Mouse (Mus musculus) kidney, embryonic 14.5 days (tissue): ENCODE measurements around the gene Tmem220. TPM values are rescaled to one million over a fixed set of nuclear protein-coding genes. Genes with fewer than 3 reads are reported as not detected.

Source experiments
- ATAC-seq: fragments of 200-750 bp; cut with Nextera tagmentation; 2 replicates; pipeline ENCODE4 v1.8.0; 2017; ENCODE audit warnings: moderate number of reproducible peaks, mild to moderate bottlenecking, moderate TSS enrichment, moderate library complexity; ENCODE audit not compliant: low FRiP score, low TSS enrichment
- H3K27ac ChIP-seq: fragments of 300-500 bp; sonication (generic); 2 replicates; pipeline ENCODE4 v1.5.1; 2014; ENCODE audit warnings: low read depth, mild to moderate bottlenecking, low read length, moderate library complexity, mixed read lengths
- H3K27me3 ChIP-seq: fragments of 300-500 bp; sonication (generic); 2 replicates; pipeline ENCODE4 v1.6.1; 2014; ENCODE audit warnings: mild to moderate bottlenecking, low read length; ENCODE audit not compliant: control insufficient read depth, insufficient read depth
- H3K36me3 ChIP-seq: fragments of 300-500 bp; sonication (generic); 2 replicates; pipeline ENCODE4 v1.6.1; 2014; ENCODE audit warnings: low read length, mixed read lengths; ENCODE audit not compliant: control insufficient read depth, insufficient read depth
- H3K4me1 ChIP-seq: fragments of 300-500 bp; sonication (generic); 2 replicates; pipeline ENCODE4 v1.6.1; 2014; ENCODE audit warnings: low read length, mixed read lengths; ENCODE audit not compliant: control insufficient read depth, insufficient read depth
- H3K4me2 ChIP-seq: fragments of 300-500 bp; sonication (generic); replicated peaks from 2 replicates; pipeline ENCODE4 v1.6.1; 2014; ENCODE audit warnings: low read depth, mild to moderate bottlenecking, low read length
- H3K4me3 ChIP-seq: fragments of 300-500 bp; sonication (generic); 2 replicates; pipeline ENCODE4 v1.5.1; 2014; ENCODE audit warnings: mild to moderate bottlenecking, low read length
- H3K9ac ChIP-seq: fragments of 300-500 bp; sonication (generic); 2 replicates; pipeline ENCODE4 v1.6.1; 2014; ENCODE audit warnings: low read depth, mild to moderate bottlenecking, low read length, moderate library complexity
- H3K9me3 ChIP-seq: fragments of 300-500 bp; sonication (generic); 2 replicates; pipeline ENCODE4 v1.6.1; 2016; ENCODE audit warnings: low read length; ENCODE audit not compliant: control insufficient read depth
- WGBS: fragments of 180-500 bp; shearing (Covaris S2); extraction: QIAGEN DNeasy Blood & Tissue Kit; methylation state at CpG from one replicate; pipeline ENCODE4 v1.1.7; 2014; 5-methylcytosine and 5-hydroxymethylcytosine counted together
- polyA plus RNA-seq: library from polyadenylated mRNA; unstranded; fragments of >200 nt; fragmentation: Nextera tagmentation; extraction: Ambion mirVana; gene quantifications from 2 replicates; pipeline ENCODE4 v1.2.1, GENCODE M21; 2014

Tmem220 gene
- polyA plus RNA-seq, 1 experiment from 2014 or later: 1.7 TPM

GRCm38 (mm10) chr11:67067741-67068140 is 42.8 kb downstream of the Tmem220 start:
- no peak overlapping the region for H3K4me3 ChIP-seq
- 89% methylated on average over 3 of the region's 3 CpGs for WGBS
- no peak for ATAC-seq

GRCm38 (mm10) chr11:67072615-67073130 is 47.7 kb downstream of the Tmem220 start:
- Histone ChIP-seq H3K9me3 (no peaks in the 10 kb centered on the region), H3K4me2 (no peak overlapping the region), H3K27me3 (no peaks in the 10 kb centered on the region), H3K4me3 (no peak overlapping the region), H3K4me1 (no peaks in the 10 kb centered on the region), H3K27ac (no peak overlapping the region), H3K36me3 (no peaks in the 10 kb centered on the region), H3K9ac (no peak overlapping the region)
- 66% methylated on average over 15 of the region's 15 CpGs for WGBS
- ATAC-seq: no peak

More at GRCm38 (mm10) chr11:67067741-67068140, 42.8 kb downstream of the Tmem220 start:
- Histone ChIP-seq H3K27me3 (no peaks in the 10 kb centered on the region), H3K27ac (no peak overlapping the region), H3K36me3 (peaks cover 37% of the 10 kb centered on the region), H3K4me1 (no peaks in the 10 kb centered on the region), H3K9me3 (no peaks in the 10 kb centered on the region), H3K9ac (no peak overlapping the region), H3K4me2 (no peak overlapping the region)

GRCm38 (mm10) chr11:67075036-67075435 is 50.1 kb downstream of the Tmem220 start:
- ATAC-seq: 0 out of 2 replicates have a peak, but pooled peaks have one; percentile 52
- no peak overlapping the region for H3K27ac ChIP-seq
- H3K9ac ChIP-seq: no peak overlapping the region
- no peaks in the 10 kb centered on the region for H3K4me1 ChIP-seq
- H3K36me3 ChIP-seq: no peaks in the 10 kb centered on the region
- no peak overlapping the region for H3K4me3 ChIP-seq
- no peaks in the 10 kb centered on the region for H3K27me3 ChIP-seq
- H3K4me2 ChIP-seq: no peak overlapping the region
- WGBS: 39% methylated on average over 3 of the region's 3 CpGs
- no peaks in the 10 kb centered on the region for H3K9me3 ChIP-seq

- Histone ChIP-seq H3K4me3 (no peak overlapping the region), H3K9ac (no peak overlapping the region), H3K4me1 (no peaks in the 10 kb centered on the region), H3K9me3 (no peaks in the 10 kb centered on the region), H3K27me3 (no peaks in the 10 kb centered on the region), H3K4me2 (no peak overlapping the region), H3K27ac (no peak overlapping the region), H3K36me3 (no peaks in the 10 kb centered on the region)
- ATAC-seq: no peak
- WGBS: 88% methylated on average over 5 of the region's 5 CpGs
These were observed 51.8 kb downstream of the Tmem220 start for GRCm38 (mm10) chr11:67076781-67077180.

GRCm38 (mm10) chr11:67077435-67077834 is 52.5 kb downstream of the Tmem220 start:
- no peak for ATAC-seq
- 62% methylated on average over 3 of the region's 3 CpGs for WGBS
- H3K9ac ChIP-seq: no peak overlapping the region
- no peaks in the 10 kb centered on the region for H3K27me3 ChIP-seq
- H3K36me3 ChIP-seq: no peaks in the 10 kb centered on the region
- no peak overlapping the region for H3K4me3 ChIP-seq
- no peaks in the 10 kb centered on the region for H3K9me3 ChIP-seq
- no peak overlapping the region for H3K4me2 ChIP-seq
- no peak overlapping the region for H3K27ac ChIP-seq
- no peaks in the 10 kb centered on the region for H3K4me1 ChIP-seq

- Histone ChIP-seq H3K36me3 (no peaks in the 10 kb centered on the region), H3K4me1 (no peaks in the 10 kb centered on the region), H3K27me3 (no peaks in the 10 kb centered on the region), H3K4me2 (no peak within 1 kb of the TSS), H3K27ac (no peak within 1 kb of the TSS), H3K9ac (no peak within 1 kb of the TSS), H3K4me3 (no peak within 1 kb of the TSS), H3K9me3 (no peaks in the 10 kb centered on the region)
- WGBS: 90% methylated on average over 5 of the region's 5 CpGs
- ATAC-seq: no peak
These were observed 53.0 kb downstream of the Tmem220 start, which contains the start of gene Myh3 for GRCm38 (mm10) chr11:67078000-67078399. Gene Myh3 (plus strand): TSS chr11:67078300.

GRCm38 (mm10) chr11:67078888-67079287 is 53.9 kb downstream of the Tmem220 start:
- H3K4me3 ChIP-seq: no peak overlapping the region
- H3K4me2 ChIP-seq: no peak overlapping the region
- no peaks in the 10 kb centered on the region for H3K4me1 ChIP-seq
- H3K27me3 ChIP-seq: no peaks in the 10 kb centered on the region; the same call in 1 of the 2 replicates
- no peaks in the 10 kb centered on the region for H3K9me3 ChIP-seq
- H3K27ac ChIP-seq: no peak overlapping the region
- 88% methylated on average over 6 of the region's 6 CpGs for WGBS
- H3K9ac ChIP-seq: no peak overlapping the region
- no peak for ATAC-seq
- no peaks in the 10 kb centered on the region for H3K36me3 ChIP-seq

GRCm38 (mm10) chr11:67079740-67080139 is 54.8 kb downstream of the Tmem220 start:
- H3K27ac ChIP-seq: no peak overlapping the region
- H3K36me3 ChIP-seq: no peaks in the 10 kb centered on the region
- no peak for ATAC-seq
- WGBS: 76% methylated on average over 11 of the region's 11 CpGs
- H3K4me2 ChIP-seq: no peak overlapping the region
- no peak overlapping the region for H3K9ac ChIP-seq
- H3K27me3 ChIP-seq: peaks cover 5% of the 10 kb centered on the region
- no peaks in the 10 kb centered on the region for H3K4me1 ChIP-seq
- H3K4me3 ChIP-seq: no peak overlapping the region
- H3K9me3 ChIP-seq: no peaks in the 10 kb centered on the region

GRCm38 (mm10) chr11:67080168-67080567 is 55.2 kb downstream of the Tmem220 start:
- peaks cover 10% of the 10 kb centered on the region for H3K27me3 ChIP-seq
- H3K4me3 ChIP-seq: no peak overlapping the region
- no peaks in the 10 kb centered on the region for H3K36me3 ChIP-seq
- no peaks in the 10 kb centered on the region for H3K9me3 ChIP-seq
- H3K4me1 ChIP-seq: no peaks in the 10 kb centered on the region
- peak; percentile 29 for ATAC-seq
- no peak overlapping the region for H3K4me2 ChIP-seq
- WGBS: 6% methylated on average over 3 of the region's 3 CpGs
- no peak overlapping the region for H3K27ac ChIP-seq
- no peak overlapping the region for H3K9ac ChIP-seq
